Mouse (Mus musculus): ENCODE data around the gene Crocc.

The Crocc gene

DNA sequence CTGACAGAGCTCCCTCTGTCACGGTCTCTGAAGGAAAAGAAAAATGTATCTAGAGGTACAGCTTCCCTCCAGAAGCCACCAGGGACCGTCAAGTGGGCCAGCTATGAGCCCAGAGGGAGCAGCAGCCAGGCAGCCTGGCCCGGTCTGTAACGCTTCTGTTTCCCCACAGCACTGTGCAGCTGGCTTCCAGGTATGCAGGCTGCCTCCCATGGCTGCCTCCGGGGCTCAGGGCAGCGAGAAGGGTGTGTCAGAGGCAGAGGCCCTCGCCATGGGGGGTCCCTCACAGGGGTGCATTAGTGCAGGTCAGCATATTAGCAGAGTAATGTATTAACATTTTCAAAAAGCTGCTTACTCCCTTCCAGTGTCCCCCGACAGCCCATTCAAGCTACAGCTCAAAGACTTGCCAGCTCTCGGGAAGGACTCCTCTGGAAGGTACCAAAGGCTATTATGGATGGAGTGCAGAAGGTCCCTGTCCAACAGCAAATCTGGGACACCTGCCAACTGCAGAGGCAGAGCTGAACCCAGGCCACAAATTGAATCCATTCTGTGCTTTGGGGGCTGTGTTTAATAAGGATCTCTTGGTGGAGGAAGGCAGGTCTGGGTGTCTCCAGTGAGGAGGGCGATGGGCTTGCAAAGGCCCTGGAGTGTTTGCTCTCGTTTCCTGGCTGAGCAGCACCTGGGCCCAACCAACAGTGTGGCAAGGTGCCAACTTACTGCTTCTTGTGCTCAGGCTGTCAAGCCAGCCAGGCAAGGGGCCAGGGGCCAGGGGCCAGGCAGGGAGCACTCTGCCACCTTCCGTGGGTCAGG lies 6.6 kb upstream of the Crocc start:
- DNase-seq (ENCODE audit: low spot score) = peak; percentile 94

DNA sequence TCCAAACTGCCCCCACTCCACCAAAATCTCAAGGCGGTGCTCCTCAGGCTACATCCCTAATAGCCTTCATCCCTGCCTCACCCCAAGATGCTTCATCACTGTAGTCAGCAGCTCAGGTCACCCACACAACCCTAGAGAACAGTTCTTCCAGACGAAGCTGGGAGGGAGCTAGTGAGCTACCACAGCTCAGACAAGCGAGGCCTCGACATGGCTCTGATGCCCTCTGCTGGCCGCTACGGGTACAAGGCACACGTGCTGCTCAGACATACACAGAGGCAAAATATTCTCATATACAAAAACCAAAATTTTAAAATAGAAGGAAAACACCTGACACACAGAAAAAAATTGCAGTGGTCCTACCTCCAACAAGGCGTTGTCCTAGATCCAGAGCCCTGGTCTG lies 4.8 kb upstream of the Crocc start:
- DNase-seq (ENCODE audit: low spot score) = peak; percentile 98

DNA sequence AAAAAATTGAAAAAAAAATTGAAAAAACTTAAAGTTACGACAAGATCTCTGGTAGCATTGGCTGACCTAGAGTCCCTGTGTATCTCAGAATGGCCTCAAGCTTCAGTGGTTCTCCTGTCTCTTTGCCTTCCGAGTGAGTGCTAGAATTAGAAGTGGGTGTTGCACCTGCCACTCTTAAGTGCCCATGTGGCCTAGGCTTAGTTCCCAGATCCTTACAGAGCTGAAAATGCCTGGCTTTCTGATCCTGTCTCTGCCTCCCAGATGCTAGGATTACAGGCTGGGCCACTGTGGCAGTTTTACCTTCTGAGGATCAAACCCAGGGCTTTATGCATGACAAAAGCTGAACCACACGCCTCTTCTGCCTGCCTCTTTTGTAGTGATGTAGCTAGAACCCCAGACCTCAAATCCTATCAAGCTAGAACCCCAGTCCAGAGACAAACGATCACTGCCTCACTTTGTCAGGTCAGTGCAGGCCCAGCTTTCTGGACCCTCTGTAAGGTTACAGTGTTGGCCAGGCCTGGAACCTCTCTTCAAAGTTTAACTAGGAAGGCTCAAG lies 3.8 kb upstream of the Crocc start:
- no peak for DNase-seq (ENCODE audit: low spot score)

DNA sequence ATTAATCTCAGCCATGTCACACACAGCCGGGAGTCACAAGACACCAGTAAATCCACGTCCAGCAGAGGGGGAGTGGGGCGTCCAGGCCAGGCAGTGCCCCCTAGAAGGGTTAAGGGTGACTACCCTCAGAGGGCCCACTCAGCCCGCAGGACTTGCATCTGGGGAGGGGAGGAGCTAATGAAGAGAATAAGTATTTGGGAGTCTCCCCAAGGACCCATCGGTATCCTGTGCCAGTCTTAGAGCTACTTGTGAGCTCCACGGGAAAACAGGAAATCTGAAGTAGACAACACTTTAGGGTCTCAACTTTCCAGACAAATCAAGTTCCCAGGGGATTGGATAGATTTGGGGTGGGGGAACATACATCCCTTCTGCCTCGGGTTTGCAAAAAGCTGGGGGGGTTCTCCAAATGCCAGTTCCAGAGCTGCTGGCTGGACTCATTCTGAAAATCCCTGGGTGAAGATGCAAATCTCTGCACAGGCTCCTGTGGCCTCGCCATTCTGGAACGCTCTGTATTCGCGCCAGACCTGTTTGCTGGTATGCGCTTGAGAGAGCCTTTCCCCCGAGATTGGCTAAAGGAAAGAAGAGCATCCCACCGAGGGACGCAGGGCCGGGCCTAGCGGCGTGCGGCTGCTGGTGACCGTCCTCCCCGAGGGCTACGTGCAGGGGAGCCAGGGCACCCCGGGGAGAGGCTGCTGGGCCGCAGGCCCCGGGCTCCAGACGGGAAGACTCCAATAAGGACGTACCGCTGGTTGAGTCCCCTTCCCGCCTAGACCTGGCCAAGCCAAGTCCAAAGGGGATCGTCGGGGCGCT lies 529 bp downstream of the Crocc start:
- DNase-seq (ENCODE audit: low spot score) = peak; percentile 69

DNA sequence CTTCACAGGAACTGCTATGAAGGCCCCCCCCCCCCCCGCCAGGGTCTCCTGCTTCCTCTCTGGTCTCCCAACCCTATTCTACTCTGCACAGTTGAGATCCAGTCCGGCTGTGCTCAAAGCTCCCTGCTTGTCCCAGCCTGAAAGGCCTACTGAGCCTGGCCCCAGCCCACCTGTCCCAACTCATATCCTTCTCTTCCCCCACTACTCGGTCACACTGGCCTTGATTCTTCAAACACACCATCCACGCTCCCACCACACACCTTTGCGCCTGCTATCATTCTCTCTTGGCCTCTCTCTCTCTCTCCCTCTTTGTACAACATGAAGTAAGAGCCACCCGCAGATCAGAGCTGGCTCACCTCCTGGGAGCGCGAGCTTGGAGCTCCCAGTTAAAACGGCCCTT lies 1.5 kb downstream of the Crocc start:
- DNase-seq (ENCODE audit: low spot score) = no peak

DNA sequence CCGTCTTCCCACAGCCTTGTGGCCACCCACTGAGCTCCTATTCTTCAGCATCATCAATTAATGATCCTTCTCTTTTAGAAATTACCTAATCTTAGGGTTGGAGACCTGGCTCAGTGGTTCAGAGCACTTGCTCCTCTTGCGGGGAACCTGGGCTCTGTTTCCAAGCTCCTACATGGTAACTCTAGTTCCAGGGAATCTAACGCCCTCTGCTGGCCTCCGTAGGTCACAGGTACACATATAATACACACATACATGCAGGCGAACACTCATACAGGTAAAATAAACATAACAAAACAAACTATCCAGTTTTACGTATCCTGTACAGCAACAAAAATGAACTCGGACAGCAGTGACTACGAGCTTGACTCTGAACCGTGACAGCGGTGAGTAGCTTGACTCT lies 3.4 kb downstream of the Crocc start:
- DNase-seq (ENCODE audit: low spot score) = no peak

DNA sequence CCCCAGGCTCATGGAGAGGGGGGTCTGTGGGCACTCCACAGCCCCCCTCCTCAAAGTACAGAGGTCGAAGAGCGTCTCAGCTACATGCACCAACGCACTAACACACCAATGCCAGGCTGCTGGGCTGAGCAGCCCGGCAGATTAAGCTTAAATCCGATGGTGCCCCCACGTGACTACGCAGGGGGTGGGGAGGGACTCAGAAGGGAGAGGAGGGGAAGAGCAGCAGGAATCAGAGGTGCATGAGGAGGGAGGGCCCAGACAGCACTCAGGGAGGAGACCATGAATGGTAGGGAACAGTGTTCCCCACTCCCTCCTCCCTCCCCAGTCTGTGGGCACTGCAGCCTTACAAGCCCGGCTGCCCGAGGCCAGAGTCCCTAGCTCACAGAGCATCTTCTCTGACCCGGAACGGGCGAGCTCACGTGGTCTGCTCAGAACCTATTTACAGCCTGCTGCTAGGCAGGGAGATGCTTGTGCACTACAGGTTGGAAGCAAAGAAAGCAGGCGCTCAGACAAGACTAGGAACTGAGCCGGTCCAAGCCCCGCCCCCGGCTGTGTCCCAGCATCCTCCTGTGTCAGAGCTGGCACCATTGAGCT lies 6.7 kb downstream of the Crocc start:
- DNase-seq (ENCODE audit: low spot score) = peak; percentile 75

DNA sequence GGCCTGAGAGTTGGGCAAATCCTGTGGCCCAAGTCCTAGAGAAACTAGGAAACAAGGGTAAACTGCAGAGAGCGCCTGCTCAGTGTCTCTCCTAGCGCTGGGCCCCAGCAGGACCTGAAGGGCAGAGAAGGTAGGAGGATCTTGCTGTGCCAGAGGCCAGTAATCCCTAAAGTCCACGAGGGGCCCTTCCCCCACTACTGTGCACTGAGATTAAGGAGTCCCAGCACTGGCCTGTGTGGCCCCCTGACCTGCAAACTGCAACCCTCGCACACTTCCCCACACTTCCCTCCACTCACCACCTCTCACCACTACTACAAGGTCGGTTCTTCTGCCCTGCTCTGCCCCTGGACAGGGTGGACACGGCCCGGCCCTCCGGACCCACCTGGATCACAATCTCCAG lies 7.2 kb downstream of the Crocc start:
- no peak for DNase-seq (ENCODE audit: low spot score)

DNA sequence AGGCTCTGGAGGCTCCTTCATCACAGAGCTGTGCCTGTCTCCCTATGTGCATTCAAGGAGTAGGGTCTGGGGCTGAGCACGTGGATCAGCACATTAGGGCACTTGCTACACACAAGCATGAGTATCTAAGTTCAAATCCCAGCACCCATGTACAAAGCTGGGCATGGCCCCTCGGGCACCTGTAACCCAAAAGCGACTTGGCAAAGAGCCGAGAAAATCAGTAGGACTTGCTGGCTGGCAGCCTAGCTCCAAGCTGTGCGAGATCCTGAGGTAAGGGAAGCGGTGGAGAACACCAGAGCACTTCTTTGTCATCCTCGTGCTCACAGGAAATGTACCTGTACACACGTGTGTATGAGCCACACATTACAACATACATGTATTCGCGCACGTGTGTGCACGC lies 7.9 kb downstream of the Crocc start:
- peak; percentile 84 for DNase-seq (ENCODE audit: low spot score)

DNA sequence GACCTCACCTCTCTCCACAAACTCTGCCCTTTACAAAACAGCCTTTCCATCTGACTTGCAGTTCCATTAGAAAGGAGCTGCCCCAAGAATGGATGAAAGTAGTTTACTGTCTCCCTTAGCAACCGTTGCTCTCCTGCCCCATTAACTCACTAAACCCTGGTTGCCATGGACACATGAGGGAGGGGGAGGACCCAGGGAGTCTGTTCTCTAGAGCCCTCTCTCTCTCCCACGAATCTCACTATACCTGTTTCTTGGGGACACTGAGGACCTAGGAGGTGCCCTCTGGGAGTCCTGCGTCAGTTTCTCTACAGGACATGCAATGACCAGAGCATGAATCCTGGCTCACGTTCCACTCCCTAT lies 10.9 kb downstream of the Crocc start:
- peak; percentile 86 for DNase-seq (ENCODE audit: low spot score)

DNA sequence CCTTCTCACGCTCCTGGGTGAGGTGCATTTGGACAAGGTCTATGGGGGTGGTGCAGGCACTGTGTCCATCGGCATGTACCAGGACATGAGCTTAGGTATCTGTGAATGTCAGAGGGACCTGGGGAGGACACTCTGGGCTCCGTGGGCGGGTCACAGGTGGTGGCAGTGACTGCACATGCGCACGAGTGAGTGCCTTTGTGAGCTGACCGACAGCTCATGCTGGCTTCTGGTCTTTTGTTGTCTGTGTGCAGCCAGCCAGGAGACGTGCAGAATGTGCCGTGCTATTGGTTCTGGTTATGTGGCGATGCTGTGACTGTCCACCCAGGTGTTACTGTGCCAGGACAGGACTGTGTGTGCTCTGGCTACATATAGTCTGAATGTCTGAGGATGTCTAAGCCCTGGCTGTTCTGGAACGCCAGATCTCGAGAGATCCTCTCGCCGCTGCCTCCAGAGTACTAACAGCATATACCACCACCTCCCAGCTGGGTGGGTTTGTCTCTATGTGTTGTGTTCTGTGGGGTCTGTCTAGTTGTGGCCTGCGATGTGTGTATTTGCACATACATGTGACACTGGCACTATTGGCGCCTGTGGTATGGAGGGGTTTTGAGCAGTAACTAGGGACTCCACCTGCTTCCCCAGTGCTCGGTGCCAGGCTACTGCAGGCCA lies 11.4 kb downstream of the Crocc start:
- no peak for DNase-seq (ENCODE audit: low spot score)

DNA sequence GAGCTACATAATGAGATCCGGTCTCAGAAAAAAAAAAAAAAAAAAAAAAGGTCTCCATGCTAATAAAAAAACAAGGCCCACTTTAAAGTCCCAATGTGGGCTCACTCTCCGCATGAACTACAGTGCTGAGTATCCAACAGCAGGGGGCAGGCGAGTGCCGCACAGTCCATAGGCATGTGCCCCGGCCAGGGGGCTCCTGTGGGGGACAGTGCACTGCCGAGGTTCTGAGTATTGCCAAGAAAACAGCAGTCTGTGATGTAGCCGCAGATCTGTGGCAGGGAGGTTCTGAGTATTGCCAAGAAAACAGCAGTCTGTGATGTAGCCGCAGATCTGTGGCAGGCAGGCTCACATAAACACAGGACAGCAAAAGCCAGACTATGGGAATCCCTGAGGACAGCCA lies 15.5 kb downstream of the Crocc start:
- DNase-seq (ENCODE audit: low spot score) = peak; percentile 85

DNA sequence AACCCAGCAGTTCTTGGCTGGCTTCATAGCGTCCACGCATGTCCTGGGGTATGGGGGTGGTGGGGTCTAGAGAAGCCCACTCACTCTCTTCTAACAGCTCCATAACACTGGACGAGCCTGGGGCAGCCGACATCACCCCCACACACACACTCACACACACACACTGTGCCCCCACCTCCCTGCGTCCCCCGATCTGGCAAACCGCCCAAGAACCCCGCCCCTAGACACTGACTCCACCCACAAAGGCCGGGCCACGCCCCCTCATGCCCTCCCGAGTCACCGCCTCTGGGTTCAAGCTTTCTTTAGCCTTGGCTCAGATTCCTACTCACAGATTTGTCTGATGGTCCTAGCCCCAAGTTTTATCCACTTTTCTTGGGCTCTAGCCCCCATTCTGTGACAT lies 19.2 kb downstream of the Crocc start:
- no peak for DNase-seq (ENCODE audit: low spot score)

DNA sequence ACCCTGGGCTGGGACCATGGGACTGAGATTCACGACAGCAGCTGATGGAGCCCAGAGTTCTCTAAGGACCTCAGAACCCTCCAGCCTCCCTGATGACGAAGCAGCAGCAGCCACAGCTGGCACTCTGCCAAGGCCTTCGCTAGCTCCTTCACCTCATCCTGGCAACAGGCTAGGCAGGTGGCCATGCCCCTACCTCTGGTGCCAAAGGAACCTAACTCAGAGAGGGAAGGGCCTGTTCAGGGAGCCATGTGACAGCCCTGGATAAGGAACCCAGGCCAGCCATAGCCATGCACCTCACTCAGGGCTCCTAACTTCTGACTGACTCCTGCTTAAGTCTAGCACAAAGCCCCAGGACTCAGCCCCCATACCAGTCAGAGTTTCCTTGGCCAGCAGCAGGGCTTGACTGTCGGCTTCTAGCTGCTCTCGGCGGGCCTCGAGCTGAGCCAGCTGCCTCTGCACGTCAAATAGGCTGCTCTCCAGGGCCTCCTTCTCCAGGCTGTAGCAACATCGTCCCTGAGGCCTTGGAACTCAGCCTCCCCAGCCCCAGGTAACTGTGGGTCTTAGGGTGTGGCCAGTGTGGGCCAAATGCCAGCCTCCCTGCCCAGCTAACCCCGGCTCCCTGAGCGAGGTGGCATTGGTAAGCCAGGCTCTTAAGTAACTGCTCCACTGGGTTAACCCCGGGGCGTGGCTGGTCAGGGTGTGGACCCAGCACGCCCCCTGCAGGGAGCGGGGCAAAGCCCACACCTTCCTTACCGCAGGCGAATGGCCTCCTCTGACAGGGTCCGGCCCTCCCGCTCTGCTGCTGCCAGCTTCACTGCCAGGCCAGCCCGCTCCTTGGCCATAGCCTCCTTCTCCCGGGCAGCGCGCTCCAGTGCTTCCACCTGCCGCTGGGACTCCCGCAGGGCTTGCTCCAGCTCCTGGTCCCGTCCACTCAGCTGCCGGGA lies 26.5 kb downstream of the Crocc start:
- peak; percentile 94 for DNase-seq (ENCODE audit: low spot score)

DNA sequence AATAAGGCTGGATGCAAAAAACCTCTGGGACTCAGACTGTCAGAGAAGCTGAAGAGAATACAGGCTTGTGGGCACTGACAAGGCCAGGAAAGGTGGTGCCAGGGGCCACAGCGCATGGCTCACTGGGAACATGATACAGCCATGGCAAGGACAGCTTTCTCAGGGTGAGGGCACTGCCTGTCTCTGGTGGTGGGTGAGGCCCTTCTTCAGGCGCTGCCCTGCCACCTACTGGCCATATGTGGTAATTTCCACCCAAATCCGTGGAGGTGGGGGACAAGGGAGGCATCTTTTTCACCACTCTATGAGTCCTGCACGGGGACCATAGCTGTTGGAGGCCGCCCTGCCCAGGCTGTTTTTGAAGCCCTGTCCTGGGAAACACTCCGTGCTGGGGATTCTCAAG lies 28.6 kb downstream of the Crocc start:
- peak; percentile 92 for DNase-seq (ENCODE audit: low spot score)

DNA sequence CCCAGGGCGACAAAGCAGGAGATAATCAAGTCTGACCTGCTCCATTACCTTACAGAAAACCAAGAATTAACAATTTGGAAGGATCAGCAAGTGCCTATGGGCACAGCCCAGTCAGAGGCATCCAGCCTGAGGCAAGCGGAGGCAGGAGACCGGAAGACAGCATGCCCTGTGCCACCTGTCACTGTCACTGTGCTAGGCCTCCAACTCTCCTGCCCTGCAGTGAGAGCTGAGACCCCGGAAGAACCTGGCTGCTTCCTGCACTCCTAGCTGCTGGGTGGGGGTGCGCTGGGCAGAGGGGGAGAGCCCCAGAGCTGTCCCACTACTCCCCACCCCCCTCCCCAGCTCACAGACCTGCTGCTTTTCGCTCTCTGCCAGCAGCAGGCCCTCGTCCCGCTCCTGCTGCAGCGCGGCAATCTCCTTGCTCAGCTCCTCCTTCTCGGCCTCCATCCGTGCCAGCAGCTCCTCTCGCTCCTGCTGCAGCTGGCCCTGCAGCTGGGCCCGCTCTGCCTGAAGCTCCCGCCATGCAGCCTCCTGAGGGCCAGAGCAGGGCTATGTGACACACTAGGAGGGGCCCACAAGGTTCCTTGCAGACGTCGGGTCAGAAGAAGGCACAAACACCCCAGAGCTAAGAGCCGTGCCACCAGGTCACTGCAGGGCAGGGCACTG lies 29.7 kb downstream of the Crocc start:
- no peak for DNase-seq (ENCODE audit: low spot score)

DNA sequence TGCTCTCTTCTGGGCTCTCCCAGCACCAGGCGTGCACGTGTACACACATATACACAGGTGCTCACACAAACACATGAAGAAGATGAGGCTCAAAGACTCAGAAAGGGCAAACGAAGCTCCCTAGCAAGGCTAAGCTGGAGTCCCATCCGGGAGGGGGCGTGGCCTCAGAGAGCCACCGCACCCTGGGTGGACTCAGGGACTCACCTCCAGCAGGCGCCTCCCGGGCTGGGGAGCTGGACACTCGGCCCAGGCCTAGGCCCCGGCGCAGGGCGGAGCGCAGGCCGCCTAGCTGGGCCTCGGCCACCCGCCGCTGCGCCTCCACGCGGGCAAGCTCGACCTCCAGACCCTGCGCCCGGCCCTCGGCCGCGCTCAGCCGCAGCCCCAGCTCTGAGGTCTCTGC lies 35.4 kb downstream of the Crocc start:
- DNase-seq (ENCODE audit: low spot score) = no peak

DNA sequence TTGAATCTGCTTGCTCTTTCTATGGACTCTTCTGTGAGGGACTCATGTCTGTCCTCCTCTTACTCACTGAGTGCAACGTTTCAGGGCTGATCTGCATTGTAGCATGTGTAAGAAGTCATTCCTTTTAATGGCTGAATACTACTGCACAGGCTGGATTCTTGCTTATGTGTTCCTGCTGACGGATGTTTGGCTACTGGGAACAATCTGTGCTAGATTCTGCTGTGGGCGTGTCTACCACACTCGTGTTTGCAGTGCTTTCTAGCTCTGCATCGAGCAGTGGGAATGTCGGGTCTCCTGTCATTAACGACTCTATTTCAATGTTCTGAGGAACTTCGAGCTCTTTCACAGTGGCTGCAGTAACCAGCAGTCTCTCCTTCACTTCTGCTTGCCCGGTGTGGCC lies 36.3 kb downstream of the Crocc start:
- DNase-seq (ENCODE audit: low spot score) = no peak

DNA sequence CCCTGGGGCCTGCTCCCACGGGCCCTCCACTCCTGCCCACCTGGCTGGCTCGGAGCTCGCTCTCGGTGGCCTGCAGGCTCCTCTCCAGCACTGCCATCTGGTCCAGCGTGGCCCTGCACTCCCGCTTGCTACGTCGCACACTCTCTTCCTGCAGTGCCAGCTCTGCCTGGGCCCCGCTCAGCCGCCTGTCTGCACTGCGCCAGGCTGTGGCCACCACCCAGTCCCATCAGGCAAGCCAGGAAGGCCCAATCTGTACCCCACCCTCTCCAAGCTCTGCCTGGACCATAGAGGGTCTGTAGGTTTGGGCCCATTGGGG lies 38.8 kb downstream of the Crocc start:
- peak; percentile 74 for DNase-seq (ENCODE audit: low spot score)

DNA sequence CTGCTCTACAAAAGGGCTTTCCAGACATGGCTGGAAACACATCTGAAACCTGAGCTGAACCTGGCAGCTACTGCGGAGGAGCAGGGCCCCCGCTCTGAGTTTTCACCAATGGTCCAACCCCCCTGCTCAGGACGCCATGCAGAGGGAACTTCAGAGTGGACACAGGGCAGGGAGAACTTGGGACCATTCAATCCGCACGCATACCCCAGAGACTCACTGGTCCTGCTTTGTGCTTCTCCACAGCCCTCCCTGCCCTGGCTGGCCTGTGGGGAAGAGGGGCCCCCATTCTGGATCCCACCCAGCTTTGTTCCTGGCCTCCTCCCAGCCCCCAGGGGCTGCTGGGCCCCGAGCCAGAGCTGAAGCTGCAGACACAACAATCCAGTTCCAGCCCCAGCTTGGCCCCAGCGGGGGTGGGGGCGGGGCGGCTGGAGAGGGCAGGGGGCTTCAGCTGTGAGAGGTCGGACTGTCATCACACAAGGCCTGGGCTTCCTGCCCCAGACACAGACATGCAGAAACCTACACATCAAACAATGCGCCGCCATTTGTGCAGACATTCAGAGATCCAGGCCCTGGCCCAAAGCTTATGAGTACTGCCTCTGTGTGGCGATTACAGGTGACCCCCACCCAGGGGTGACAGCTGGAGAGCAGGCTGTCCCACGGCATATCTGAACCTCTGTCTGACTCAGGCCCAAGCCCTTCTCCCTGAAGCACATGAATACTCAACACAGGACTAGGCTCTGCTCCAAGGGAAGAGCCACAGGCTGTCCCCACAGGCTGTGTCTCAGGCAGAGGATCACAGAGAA lies 39.3 kb downstream of the Crocc start:
- peak; percentile 46 for DNase-seq (ENCODE audit: low spot score)

All from MN1 (cell line).